Mouse (Mus musculus) forebrain, postnatal 0 days (tissue): ENCODE data around the gene Itfg2. TPM values are rescaled to one million over a fixed set of nuclear protein-coding genes. Genes with fewer than 3 reads are reported as not detected.

Experiments used
- ATAC-seq: fragments of 200-750 bp; cut with Nextera tagmentation; 2 replicates; pipeline ENCODE4 v1.8.0; 2017; ENCODE audit warnings: mild to moderate bottlenecking, moderate library complexity
- DNase-seq: peaks from one replicate; pipeline ENCODE4 v3.0.0-alpha.2; 2015
- H3K27ac ChIP-seq: fragments of 300-500 bp; sonication (generic); 2 replicates; pipeline ENCODE4 v1.5.1; 2014; ENCODE audit warnings: low read depth, mild to moderate bottlenecking, antibody characterized with exemption, low read length, moderate library complexity, mixed read lengths
- H3K27me3 ChIP-seq: fragments of 300-500 bp; sonication (generic); 2 replicates; pipeline ENCODE4 v1.6.1; 2014; ENCODE audit warnings: mild to moderate bottlenecking, low read length, mixed read lengths; ENCODE audit not compliant: insufficient read depth
- H3K36me3 ChIP-seq: fragments of 300-500 bp; sonication (generic); 2 replicates; pipeline ENCODE4 v1.6.1; 2014; ENCODE audit warnings: mild to moderate bottlenecking, moderate library complexity; ENCODE audit not compliant: insufficient read depth
- H3K4me1 ChIP-seq: fragments of 300-500 bp; sonication (generic); 2 replicates; pipeline ENCODE4 v1.6.1; 2014; ENCODE audit warnings: antibody characterized with exemption; ENCODE audit not compliant: insufficient read depth
- H3K4me2 ChIP-seq: fragments of 300-500 bp; sonication (generic); 2 replicates; pipeline ENCODE4 v1.6.1; 2014; ENCODE audit warnings: low read depth, mild to moderate bottlenecking, moderate library complexity
- H3K4me3 ChIP-seq: fragments of 300-500 bp; sonication (generic); 2 replicates; pipeline ENCODE4 v1.5.1; 2014; ENCODE audit warnings: low read depth, low read length, mixed read lengths
- H3K9ac ChIP-seq: fragments of 300-500 bp; sonication (generic); 2 replicates; pipeline ENCODE4 v1.6.1; 2014; ENCODE audit warnings: mild to moderate bottlenecking
- H3K9me3 ChIP-seq: fragments of 300-500 bp; sonication (generic); 2 replicates; pipeline ENCODE4 v1.6.1; 2016; ENCODE audit warnings: low read length
- CTCF ChIP-seq: sonication (generic); IDR thresholded peaks from 2 replicates; pipeline ENCODE4 v1.5.1; 2016; ENCODE audit warnings: antibody characterized with exemption, control low read depth, low read depth
- WGBS: fragments of 180-500 bp; shearing (Covaris S2); extraction: QIAGEN DNeasy Blood & Tissue Kit; methylation state at CpG from one replicate; pipeline ENCODE4 v1.1.7; 2014; 5-methylcytosine and 5-hydroxymethylcytosine counted together
- polyA plus RNA-seq: library from polyadenylated mRNA; unstranded; fragments of >200 nt; fragmentation: Nextera tagmentation; extraction: Ambion mirVana; gene quantifications from 2 replicates; pipeline ENCODE4 v1.2.1, GENCODE M21; 2015
- total RNA-seq: library from RNA; depleted of rRNA; stranded (reverse); fragments of >200 nt; gene quantifications from 2 replicates; pipeline ENCODE4 v1.2.3, GENCODE M21; 2014

The Itfg2 gene
- total and polyA plus RNA-seq, 2 experiments from 2014 or later = 33.7 to 57.6 TPM

- Histone ChIP-seq H3K27ac (no peak overlapping the region), H3K9ac (no peak overlapping the region), H3K4me3 (no peak overlapping the region), H3K27me3 (no peaks in the 10 kb centered on the region), H3K36me3 (peaks cover 3% of the 10 kb centered on the region; the same call in 1 of the 2 replicates), H3K9me3 (no peaks in the 10 kb centered on the region), H3K4me1 (no peaks in the 10 kb centered on the region), H3K4me2 (no peak overlapping the region)
- no peak for ATAC-seq
- TF ChIP-seq CTCF = no peak
- WGBS = 89% methylated on average over 17 of the region's 17 CpGs
- no peak for DNase-seq
These were observed 48.2 kb downstream of the Itfg2 start for GRCm38 (mm10) chr6:128376371-128377085.

DNA sequence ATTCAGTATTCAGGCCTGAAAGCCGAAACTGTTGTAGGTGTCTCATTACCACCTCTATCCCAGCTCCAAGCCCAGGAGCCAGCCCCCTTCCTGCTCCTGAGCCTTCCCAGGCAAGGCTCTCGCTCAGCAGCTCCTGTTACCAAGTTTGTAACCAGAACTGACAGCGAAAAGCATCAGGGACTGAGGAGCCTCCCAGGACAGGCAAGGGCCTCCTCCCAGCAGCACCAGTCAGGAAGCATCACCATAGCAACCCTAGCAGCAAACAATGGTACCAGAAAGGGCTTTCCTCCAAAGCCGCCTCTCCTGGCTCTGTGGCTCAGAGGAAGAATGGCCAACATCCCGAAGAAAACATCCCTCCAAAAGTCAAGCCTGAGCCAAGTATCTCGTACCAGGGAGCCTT, 49.5 kb downstream of the Itfg2 start, which contains the start of the genes Tex52 and Gm44596:
TSS of gene Tex52 (plus strand) at position 265 of the 400 bp plus-strand sequence.
TSS of gene Gm44596 (plus strand) at position 312 of the 400 bp plus-strand sequence.
- Histone ChIP-seq H3K27me3 (no peaks in the 10 kb centered on the region), H3K4me3 (no peak within 1 kb of the TSS), H3K27ac (no peak within 1 kb of the TSS), H3K4me1 (no peaks in the 10 kb centered on the region), H3K9ac (no peak within 1 kb of the TSS), H3K36me3 (peaks cover 3% of the 10 kb centered on the region; the same call in 1 of the 2 replicates), H3K9me3 (no peaks in the 10 kb centered on the region), H3K4me2 (no peak within 1 kb of the TSS)
- no peak for TF ChIP-seq CTCF
- 8% methylated on average over 6 of the region's 6 CpGs for WGBS
- peak; percentile 40 for DNase-seq
- ATAC-seq = peak; percentile 91

DNA sequence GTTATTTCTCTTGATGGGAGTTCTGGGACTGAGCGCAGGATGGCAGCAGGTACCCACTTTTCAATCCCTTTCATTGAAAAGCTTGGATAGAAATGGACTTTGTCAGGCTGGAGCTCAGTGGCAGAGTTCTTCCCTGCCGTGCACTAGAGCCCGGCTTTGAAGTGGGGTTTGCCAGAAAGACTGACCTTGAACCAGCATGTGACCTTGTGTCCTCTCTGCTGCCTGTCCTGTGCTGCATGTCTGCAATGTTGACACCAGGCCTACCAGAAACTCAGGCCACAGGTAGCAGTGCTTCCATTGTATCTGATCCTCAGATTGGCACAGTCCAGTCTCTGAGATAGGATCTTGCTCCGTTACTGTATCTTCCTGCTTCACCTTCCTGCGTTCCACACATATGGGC, 54.7 kb downstream of the Itfg2 start:
- H3K27me3 ChIP-seq = no peaks in the 10 kb centered on the region
- H3K27ac ChIP-seq = no peak overlapping the region
- H3K9me3 ChIP-seq = no peaks in the 10 kb centered on the region
- H3K9ac ChIP-seq = no peak overlapping the region
- ATAC-seq = no peak
- no peak for DNase-seq
- WGBS = 91% methylated on average over 5 of the region's 5 CpGs
- TF ChIP-seq CTCF = no peak
- peaks cover 8% of the 10 kb centered on the region; the same call in 1 of the 2 replicates for H3K36me3 ChIP-seq
- no peak overlapping the region for H3K4me2 ChIP-seq
- no peak overlapping the region for H3K4me3 ChIP-seq
- H3K4me1 ChIP-seq = no peaks in the 10 kb centered on the region

- Histone ChIP-seq H3K36me3 (peaks cover 4% of the 10 kb centered on the region; the same call in 1 of the 2 replicates), H3K27ac (no peak overlapping the region), H3K4me3 (no peak overlapping the region), H3K9ac (no peak overlapping the region), H3K27me3 (no peaks in the 10 kb centered on the region), H3K4me2 (no peak overlapping the region), H3K9me3 (no peaks in the 10 kb centered on the region), H3K4me1 (peaks cover 5% of the 10 kb centered on the region)
- ATAC-seq = no peak
- no peak for DNase-seq
- no peak for TF ChIP-seq CTCF
- WGBS = 96% methylated on average over 5 of the region's 5 CpGs
These were observed 58.3 kb downstream of the Itfg2 start for GRCm38 (mm10) chr6:128366466-128366865.

- Histone ChIP-seq H3K9ac (no peak overlapping the region), H3K27me3 (no peaks in the 10 kb centered on the region), H3K27ac (no peak overlapping the region), H3K9me3 (no peaks in the 10 kb centered on the region), H3K4me2 (no peak overlapping the region), H3K4me3 (no peak overlapping the region), H3K4me1 (peaks cover 12% of the 10 kb centered on the region), H3K36me3 (peaks cover 4% of the 10 kb centered on the region; the same call in 1 of the 2 replicates)
- DNase-seq (no peak), ATAC-seq (no peak)
- no peak for TF ChIP-seq CTCF
- 79% methylated on average over 6 of the region's 6 CpGs for WGBS
These were observed 60.0 kb downstream of the Itfg2 start for GRCm38 (mm10) chr6:128364721-128365120.

DNA sequence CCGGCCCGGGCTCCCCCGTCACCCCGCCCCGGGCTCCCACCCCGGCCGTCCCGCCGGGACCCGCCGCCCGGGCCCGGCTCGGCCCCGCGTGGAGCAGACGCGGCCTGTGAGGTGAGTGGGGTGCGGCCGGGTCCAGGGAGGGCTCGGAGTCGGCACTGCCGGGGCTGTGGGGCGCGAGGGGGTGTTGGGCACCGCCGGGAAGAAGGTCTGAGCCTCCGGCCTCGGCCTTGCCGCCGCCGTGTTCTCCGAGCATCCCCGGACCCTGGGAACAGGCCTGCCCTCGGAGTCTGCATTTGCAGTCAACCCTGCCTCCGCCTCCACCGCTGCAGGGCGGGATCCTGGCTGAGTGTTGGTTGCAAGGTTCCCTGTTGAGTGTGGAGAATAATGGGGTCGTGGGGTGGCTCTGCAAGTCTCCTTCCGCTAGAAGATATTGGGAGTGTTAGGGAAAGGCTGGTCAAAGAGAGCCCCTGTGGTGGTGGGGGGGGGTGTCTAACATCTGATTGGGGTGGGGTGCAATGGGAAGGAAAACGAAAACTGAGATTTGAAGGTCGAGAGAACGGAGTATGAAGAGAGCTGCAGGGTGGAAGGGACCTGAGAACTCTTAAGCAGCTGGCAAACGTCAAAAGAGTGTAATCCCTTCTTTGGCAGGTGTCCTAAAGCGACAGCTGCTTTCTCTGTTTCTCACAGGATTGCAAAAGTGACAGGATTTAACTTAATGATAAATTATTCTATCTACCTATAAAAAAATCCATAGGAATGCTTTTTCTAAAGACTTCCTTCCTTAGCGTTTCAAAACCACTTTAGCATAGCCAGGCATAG, 61.5 kb downstream of the Itfg2 start:
- peak; percentile 27 for ATAC-seq
- Histone ChIP-seq H3K27me3 (no peaks in the 10 kb centered on the region), H3K4me1 (peaks cover 12% of the 10 kb centered on the region), H3K36me3 (0 out of 2 replicates have a peak, but pooled peaks cover 3% of the 10 kb centered on the region), H3K4me3 (peak overlapping the region; percentile 78), H3K4me2 (peak overlapping the region; percentile 100), H3K9ac (peak overlapping the region; percentile 76), H3K9me3 (no peaks in the 10 kb centered on the region), H3K27ac (peak overlapping the region; percentile 88; the same call in 1 of the 2 replicates)
- no peak for DNase-seq
- TF ChIP-seq CTCF = no peak
- 5% methylated on average over 46 of the region's 46 CpGs for WGBS
